Mouse (Mus musculus): Measurements from ENCODE around the gene Klhl30.

DNA sequence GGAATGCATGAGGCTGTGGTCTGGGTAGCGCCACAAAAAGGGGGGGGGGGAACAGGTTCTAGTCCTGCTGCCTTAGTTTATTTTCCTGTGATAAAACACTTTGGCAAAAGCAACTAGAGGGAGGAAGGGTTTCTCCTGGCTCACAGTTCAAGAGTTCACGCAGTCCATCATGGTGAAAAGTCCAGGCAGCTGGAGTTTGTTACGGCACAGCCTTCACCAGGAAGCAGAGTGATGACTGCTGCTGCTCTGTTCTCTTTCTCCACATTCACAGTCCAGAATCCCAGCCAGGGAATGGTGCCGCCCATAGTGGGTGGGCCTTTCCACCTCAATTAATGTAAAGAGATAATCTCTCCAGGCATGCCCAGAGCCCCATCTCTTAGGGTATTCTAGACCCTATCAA is 38.5 kb upstream of the Klhl30 start:
- TF ChIP-seq POLR2A (IDR thresholded peaks at IDR 0.05; ENCODE audit: insufficient read depth, low read depth, low read length) (no peak), CTCF (IDR thresholded peaks at IDR 0.05; ENCODE audit: insufficient read depth, low read depth, low read length) (no peak)

Measured in olfactory bulb, adult 2 months (tissue).